Mouse (Mus musculus) testis, adult 2 months (tissue): ENCODE results near the gene Prkaa2. TPM values are rescaled to one million over a fixed set of nuclear protein-coding genes. Genes with fewer than 3 reads are reported as not detected.
A peak's percentile ranks its signal among the peaks of the same experiment; 100 is the strongest.
"Not testable (repeated sequence)": the region's sequence is repeated elsewhere in the genome, so short reads cannot be mapped to it uniquely, and the experiment has no call there.

Experiments used
- H3K27ac ChIP-seq: fragments of 200-500 bp; 2 replicates; pipeline ENCODE4 v1.5.1; 2012; ENCODE audit warnings: low read depth, low read length; ENCODE audit not compliant: control insufficient read depth, insufficient read depth
- H3K27me3 ChIP-seq: fragments of 200-500 bp; 2 replicates; pipeline ENCODE4 v1.6.1; 2012; ENCODE audit warnings: mild to moderate bottlenecking, low read length, moderate library complexity; ENCODE audit not compliant: control insufficient read depth, insufficient read depth
- H3K36me3 ChIP-seq: fragments of 200-500 bp; 2 replicates; pipeline ENCODE4 v1.6.1; 2012; ENCODE audit warnings: mild to moderate bottlenecking, low read length; ENCODE audit not compliant: control insufficient read depth, insufficient read depth
- H3K4me1 ChIP-seq: fragments of 200-500 bp; 2 replicates; pipeline ENCODE4 v1.6.1; 2012; ENCODE audit warnings: low read length; ENCODE audit not compliant: control insufficient read depth, insufficient read depth
- H3K4me3 ChIP-seq: fragments of 200-500 bp; 2 replicates; pipeline ENCODE4 v1.5.1; 2012; ENCODE audit warnings: low read depth, mild to moderate bottlenecking, low read length, moderate library complexity, mixed read lengths; ENCODE audit not compliant: control insufficient read depth
- CTCF ChIP-seq: fragments of 200-500 bp; IDR thresholded peaks from 2 replicates; pipeline ENCODE4 v1.5.1; 2012; ENCODE audit warnings: low read depth, mild to moderate bottlenecking, inconsistent platforms, low read length, moderate library complexity; ENCODE audit not compliant: control insufficient read depth, insufficient read depth, insufficient replicate concordance
- POLR2A ChIP-seq: fragments of 200-500 bp; IDR thresholded peaks from 2 replicates; pipeline ENCODE4 v1.6.1; 2012; ENCODE audit warnings: low read depth, mild to moderate bottlenecking, inconsistent platforms, low read length, moderate library complexity; ENCODE audit not compliant: control insufficient read depth
- polyA plus RNA-seq: library from polyadenylated mRNA; depleted of rRNA; stranded (reverse); fragments of >200 nt; gene quantifications from 2 replicates; pipeline ENCODE4 v1.2.3, GENCODE M21; 2012

Gene Prkaa2
- polyA plus RNA-seq, 1 experiment, result 0.38 TPM

DNA sequence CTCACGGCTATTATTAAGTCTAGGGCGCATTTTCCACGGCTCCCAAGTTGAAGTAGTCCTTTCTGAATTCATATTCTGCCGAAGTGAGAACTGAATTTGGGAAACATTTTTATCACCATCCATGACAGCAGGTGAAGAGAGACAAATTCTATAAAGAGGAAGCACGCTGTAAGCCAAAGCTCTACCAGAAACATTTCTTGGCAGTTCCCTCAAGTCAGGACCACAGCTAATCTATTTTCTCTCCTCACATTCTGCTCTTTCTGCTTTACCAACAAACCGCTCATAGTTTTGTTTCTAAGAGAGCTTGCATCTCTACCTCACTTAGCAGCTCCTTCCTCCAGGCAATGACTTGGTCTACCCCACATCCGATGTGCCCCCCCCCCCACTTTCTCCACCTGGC is 96.0 kb downstream of the Prkaa2 start:
- Histone ChIP-seq H3K4me1 (no peaks in the 10 kb centered on the region), H3K4me3 (no peak overlapping the region), H3K27ac (no peak overlapping the region), H3K36me3 (no peaks in the 10 kb centered on the region), H3K27me3 (no peaks in the 10 kb centered on the region)
- TF ChIP-seq CTCF (no peak), POLR2A (no peak)

DNA sequence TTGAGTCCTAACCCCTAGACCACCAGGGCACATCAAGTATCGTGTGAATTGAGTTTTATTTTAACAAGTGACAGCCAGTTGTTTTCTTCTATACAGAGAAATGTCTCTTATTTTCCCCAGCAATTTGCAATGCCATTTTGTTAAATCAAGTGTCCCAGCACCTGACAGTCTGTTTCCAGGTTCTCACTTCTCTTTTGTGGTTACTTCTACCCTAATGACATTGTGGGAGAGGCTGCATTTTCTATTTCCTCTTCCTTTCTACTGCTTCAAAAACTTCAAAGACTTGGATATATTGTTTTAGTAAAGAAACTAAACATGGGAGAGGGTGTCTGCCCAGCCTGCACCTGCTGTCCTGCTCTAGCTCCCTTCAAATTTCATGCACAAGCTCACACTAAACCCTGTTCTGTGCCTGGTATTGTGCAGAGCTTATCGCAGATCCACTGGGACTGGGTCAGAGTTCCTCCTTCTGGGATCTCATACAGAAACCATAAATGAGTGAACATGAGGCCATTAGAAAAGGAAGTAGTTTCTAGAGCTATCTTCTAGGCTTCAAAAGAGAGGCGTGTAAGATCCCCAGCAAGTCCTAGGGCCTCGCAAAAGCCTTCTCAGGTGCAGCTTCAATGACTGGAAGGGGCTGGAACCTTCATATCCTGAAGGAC is 102.2 kb downstream of the Prkaa2 start:
- Histone ChIP-seq H3K4me1 (no peaks in the 10 kb centered on the region; the same call in 1 of the 2 replicates), H3K36me3 (no peaks in the 10 kb centered on the region), H3K27ac (no peak overlapping the region), H3K27me3 (no peaks in the 10 kb centered on the region), H3K4me3 (no peak overlapping the region)
- TF ChIP-seq POLR2A (no peak), CTCF (no peak)

DNA sequence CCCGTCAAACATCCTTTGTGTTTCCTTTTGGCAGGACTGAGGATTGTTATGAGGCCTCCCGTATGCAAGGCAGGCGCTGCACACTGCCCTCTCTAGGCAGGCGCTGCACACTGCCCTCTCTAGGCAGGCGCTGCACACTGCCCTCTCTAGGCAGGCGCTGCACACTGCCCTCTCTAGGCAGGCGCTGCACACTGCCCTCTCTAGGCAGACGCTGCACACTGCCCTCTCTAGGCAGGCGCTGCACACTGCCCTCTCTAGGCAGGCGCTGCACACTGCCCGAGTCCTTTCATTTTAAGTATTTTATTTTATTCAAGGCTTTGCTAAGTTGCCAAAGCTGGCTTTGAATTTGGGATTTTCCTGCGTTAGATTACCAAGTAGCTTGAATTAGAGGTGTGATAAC is 105.0 kb downstream of the Prkaa2 start:
- not testable (repeated sequence) for H3K27me3 ChIP-seq, H3K27ac ChIP-seq, H3K4me1 ChIP-seq, H3K4me3 ChIP-seq, H3K36me3 ChIP-seq
- TF ChIP-seq CTCF, result peak; percentile 49; the same call in 1 of the 2 replicates

- Histone ChIP-seq H3K4me1 (no peaks in the 10 kb centered on the region; the same call in 1 of the 2 replicates), H3K36me3 (no peaks in the 10 kb centered on the region), H3K4me3 (no peak overlapping the region; the same call in 1 of the 2 replicates), H3K27ac (no peak overlapping the region), H3K27me3 (no peaks in the 10 kb centered on the region)
- TF ChIP-seq POLR2A (no peak), CTCF (no peak)
Observed at GRCm38 (mm10) chr4:105004135-105004534, 105.6 kb downstream of the Prkaa2 start.

- no peak for TF ChIP-seq POLR2A
- Histone ChIP-seq H3K4me3 (no peak overlapping the region), H3K27me3 (no peaks in the 10 kb centered on the region), H3K27ac (no peak overlapping the region), H3K4me1 (no peaks in the 10 kb centered on the region; the same call in 1 of the 2 replicates), H3K36me3 (no peaks in the 10 kb centered on the region)
Observed at GRCm38 (mm10) chr4:105001736-105002135, 108.0 kb downstream of the Prkaa2 start.

- H3K36me3 ChIP-seq, result no peaks in the 10 kb centered on the region
- no peak overlapping the region for H3K4me3 ChIP-seq
- no peak for TF ChIP-seq CTCF
- TF ChIP-seq POLR2A, result no peak
- H3K4me1 ChIP-seq, result no peaks in the 10 kb centered on the region; the same call in 1 of the 2 replicates
- H3K27me3 ChIP-seq, result no peaks in the 10 kb centered on the region
- no peak overlapping the region for H3K27ac ChIP-seq
Observed at GRCm38 (mm10) chr4:104999702-105000101, 110.0 kb downstream of the Prkaa2 start.

GRCm38 (mm10) chr4:104993140-104993874 is 116.4 kb downstream of the Prkaa2 start:
- Histone ChIP-seq H3K27me3 (no peaks in the 10 kb centered on the region), H3K27ac (no peak overlapping the region), H3K4me1 (no peaks in the 10 kb centered on the region), H3K36me3 (no peaks in the 10 kb centered on the region), H3K4me3 (no peak overlapping the region)
- TF ChIP-seq CTCF, result no peak
- TF ChIP-seq POLR2A, result no peak

GRCm38 (mm10) chr4:104992271-104992670 is 117.4 kb downstream of the Prkaa2 start:
- H3K27ac ChIP-seq, result no peak overlapping the region
- no peaks in the 10 kb centered on the region; the same call in 1 of the 2 replicates for H3K4me1 ChIP-seq
- no peaks in the 10 kb centered on the region for H3K36me3 ChIP-seq
- H3K27me3 ChIP-seq, result no peaks in the 10 kb centered on the region
- no peak overlapping the region for H3K4me3 ChIP-seq
- TF ChIP-seq CTCF (no peak), POLR2A (no peak)
